Mouse (Mus musculus) heart, embryonic 15.5 days (tissue): Measurements from ENCODE around the gene Cul4a. TPM values are rescaled to one million over a fixed set of nuclear protein-coding genes. Genes with fewer than 3 reads are reported as not detected.

Source experiments
- ATAC-seq: fragments of 200-750 bp; cut with Nextera tagmentation; replicated peaks from 2 replicates; pipeline ENCODE4 v1.8.0; 2017; ENCODE audit warnings: low read depth, moderate TSS enrichment; ENCODE audit not compliant: insufficient number of reproducible peaks, insufficient read depth, low FRiP score
- H3K27ac ChIP-seq: fragments of 300-500 bp; sonication (generic); 2 replicates; pipeline ENCODE4 v1.5.1; 2015; ENCODE audit warnings: mild to moderate bottlenecking, inconsistent platforms
- H3K27me3 ChIP-seq: fragments of 300-500 bp; sonication (generic); 2 replicates; pipeline ENCODE4 v1.6.1; 2015; ENCODE audit warnings: inconsistent platforms
- H3K36me3 ChIP-seq: fragments of 300-500 bp; sonication (generic); 2 replicates; pipeline ENCODE4 v1.6.1; 2015; ENCODE audit warnings: mild to moderate bottlenecking, inconsistent platforms
- H3K4me1 ChIP-seq: fragments of 300-500 bp; sonication (generic); replicated peaks from 2 replicates; pipeline ENCODE4 v1.6.1; 2015; ENCODE audit warnings: inconsistent platforms
- H3K4me2 ChIP-seq: fragments of 300-500 bp; sonication (generic); 2 replicates; pipeline ENCODE4 v1.6.1; 2015; ENCODE audit warnings: inconsistent platforms, mild to moderate bottlenecking, moderate library complexity
- H3K4me3 ChIP-seq: fragments of 300-500 bp; sonication (generic); 2 replicates; pipeline ENCODE4 v1.5.1; 2015; ENCODE audit warnings: mild to moderate bottlenecking, inconsistent platforms
- H3K9ac ChIP-seq: fragments of 300-500 bp; sonication (generic); 2 replicates; pipeline ENCODE4 v1.6.1; 2015; ENCODE audit warnings: mild to moderate bottlenecking, inconsistent platforms
- H3K9me3 ChIP-seq: fragments of 300-500 bp; sonication (generic); replicated peaks from 2 replicates; pipeline ENCODE4 v1.6.1; 2016; ENCODE audit warnings: inconsistent platforms
- WGBS: fragments of 180-500 bp; shearing (Covaris S2); methylation state at CpG from one replicate; pipeline ENCODE4 v1.1.7; 2015; ENCODE audit warnings: mixed read lengths; 5-methylcytosine and 5-hydroxymethylcytosine counted together
- polyA plus RNA-seq: library from polyadenylated mRNA; unstranded; fragments of >200 nt; fragmentation: Nextera tagmentation; extraction: Ambion mirVana; gene quantifications from 2 replicates; pipeline ENCODE4 v1.2.1, GENCODE M21; 2015

The Cul4a gene
- polyA plus RNA-seq, 1 experiment from 2014 or later: 88.5 TPM

- Histone ChIP-seq H3K9me3 (no peaks in the 10 kb centered on the region), H3K9ac (no peak overlapping the region), H3K4me3 (no peak overlapping the region), H3K27me3 (no peaks in the 10 kb centered on the region), H3K4me1 (peaks cover 31% of the 10 kb centered on the region), H3K4me2 (no peak overlapping the region), H3K36me3 (peaks cover 17% of the 10 kb centered on the region), H3K27ac (peak overlapping the region; percentile 76)
- 72% methylated on average over 9 of the region's 9 CpGs for WGBS
- no peak for ATAC-seq
Observed at GRCm38 (mm10) chr8:13180408-13180807, 75.0 kb downstream of the Cul4a start.

GRCm38 (mm10) chr8:13180911-13181690, 75.7 kb downstream of the Cul4a start:
- no peak overlapping the region for H3K4me3 ChIP-seq
- peak; percentile 43; the same call in 1 of the 2 replicates for ATAC-seq
- H3K27me3 ChIP-seq: no peaks in the 10 kb centered on the region
- H3K36me3 ChIP-seq: peaks cover 10% of the 10 kb centered on the region
- H3K27ac ChIP-seq: peak overlapping the region; percentile 76
- 50% methylated on average over 18 of the region's 18 CpGs for WGBS
- H3K4me1 ChIP-seq: peaks cover 31% of the 10 kb centered on the region
- no peaks in the 10 kb centered on the region for H3K9me3 ChIP-seq
- H3K9ac ChIP-seq: 0 out of 2 replicates have a peak overlapping the region, but pooled peaks have one; percentile 28
- no peak overlapping the region for H3K4me2 ChIP-seq

GRCm38 (mm10) chr8:13181691-13181976, 76.2 kb downstream of the Cul4a start:
- H3K4me2 ChIP-seq: no peak overlapping the region
- 27% methylated on average over 2 of the region's 2 CpGs for WGBS
- no peaks in the 10 kb centered on the region for H3K9me3 ChIP-seq
- no peak overlapping the region for H3K9ac ChIP-seq
- H3K36me3 ChIP-seq: peaks cover 5% of the 10 kb centered on the region; the same call in 1 of the 2 replicates
- no peaks in the 10 kb centered on the region for H3K27me3 ChIP-seq
- peak overlapping the region; percentile 76 for H3K27ac ChIP-seq
- H3K4me1 ChIP-seq: peaks cover 31% of the 10 kb centered on the region
- ATAC-seq: no peak
- H3K4me3 ChIP-seq: no peak overlapping the region

GRCm38 (mm10) chr8:13186819-13187218, 81.4 kb downstream of the Cul4a start:
- ATAC-seq: no peak
- Histone ChIP-seq H3K4me2 (no peak overlapping the region), H3K9me3 (no peaks in the 10 kb centered on the region), H3K27me3 (no peaks in the 10 kb centered on the region), H3K9ac (no peak overlapping the region), H3K36me3 (no peaks in the 10 kb centered on the region), H3K27ac (no peak overlapping the region), H3K4me3 (no peak overlapping the region), H3K4me1 (peaks cover 7% of the 10 kb centered on the region)
- WGBS: 82% methylated on average over 8 of the region's 8 CpGs

- no peak overlapping the region for H3K4me2 ChIP-seq
- no peak overlapping the region for H3K9ac ChIP-seq
- H3K4me1 ChIP-seq: peaks cover 3% of the 10 kb centered on the region; the same call in 1 of the 2 replicates
- no peak for ATAC-seq
- H3K27ac ChIP-seq: no peak overlapping the region
- H3K9me3 ChIP-seq: no peaks in the 10 kb centered on the region
- H3K36me3 ChIP-seq: no peaks in the 10 kb centered on the region
- H3K4me3 ChIP-seq: no peak overlapping the region
- no peaks in the 10 kb centered on the region for H3K27me3 ChIP-seq
- 78% methylated on average over 9 of the region's 9 CpGs for WGBS
Observed at GRCm38 (mm10) chr8:13187229-13187628, 81.8 kb downstream of the Cul4a start.

GRCm38 (mm10) chr8:13187638-13188037, 82.2 kb downstream of the Cul4a start:
- WGBS: 74% methylated on average over 7 of the region's 7 CpGs
- ATAC-seq: no peak

GRCm38 (mm10) chr8:13188052-13188555, 82.7 kb downstream of the Cul4a start:
- no peak overlapping the region for H3K27ac ChIP-seq
- H3K9me3 ChIP-seq: no peaks in the 10 kb centered on the region
- H3K4me3 ChIP-seq: no peak overlapping the region
- ATAC-seq: no peak
- no peaks in the 10 kb centered on the region for H3K36me3 ChIP-seq
- no peaks in the 10 kb centered on the region for H3K27me3 ChIP-seq
- no peak overlapping the region for H3K4me2 ChIP-seq
- H3K9ac ChIP-seq: no peak overlapping the region
- H3K4me1 ChIP-seq: no peaks in the 10 kb centered on the region
- WGBS: 86% methylated on average over 13 of the region's 13 CpGs

More at GRCm38 (mm10) chr8:13187638-13188037, 82.2 kb downstream of the Cul4a start:
- no peaks in the 10 kb centered on the region for H3K4me1 ChIP-seq
- H3K4me3 ChIP-seq: no peak overlapping the region
- no peaks in the 10 kb centered on the region for H3K9me3 ChIP-seq
- H3K36me3 ChIP-seq: no peaks in the 10 kb centered on the region
- H3K27ac ChIP-seq: no peak overlapping the region
- no peak overlapping the region for H3K4me2 ChIP-seq
- no peaks in the 10 kb centered on the region for H3K27me3 ChIP-seq
- H3K9ac ChIP-seq: no peak overlapping the region

- Histone ChIP-seq H3K36me3 (no peaks in the 10 kb centered on the region), H3K27me3 (no peaks in the 10 kb centered on the region), H3K27ac (no peak overlapping the region), H3K9me3 (no peaks in the 10 kb centered on the region), H3K9ac (no peak overlapping the region), H3K4me3 (no peak overlapping the region), H3K4me2 (no peak overlapping the region), H3K4me1 (no peaks in the 10 kb centered on the region)
- no peak for ATAC-seq
- 95% methylated on average over 1 of the region's 1 CpGs for WGBS
Observed at GRCm38 (mm10) chr8:13188857-13189256, 83.4 kb downstream of the Cul4a start.

GRCm38 (mm10) chr8:13190235-13190634, 84.8 kb downstream of the Cul4a start:
- H3K27me3 ChIP-seq: no peaks in the 10 kb centered on the region
- H3K4me3 ChIP-seq: no peak overlapping the region
- no peaks in the 10 kb centered on the region for H3K9me3 ChIP-seq
- H3K27ac ChIP-seq: no peak overlapping the region
- no peaks in the 10 kb centered on the region for H3K36me3 ChIP-seq
- no peaks in the 10 kb centered on the region for H3K4me1 ChIP-seq
- H3K4me2 ChIP-seq: no peak overlapping the region
- WGBS: 83% methylated on average over 8 of the region's 8 CpGs
- H3K9ac ChIP-seq: no peak overlapping the region
- ATAC-seq: no peak

- Histone ChIP-seq H3K4me3 (no peak overlapping the region), H3K27ac (no peak overlapping the region), H3K36me3 (no peaks in the 10 kb centered on the region), H3K4me2 (no peak overlapping the region), H3K9me3 (no peaks in the 10 kb centered on the region), H3K4me1 (peaks cover 5% of the 10 kb centered on the region), H3K27me3 (peaks cover 13% of the 10 kb centered on the region), H3K9ac (no peak overlapping the region)
- no peak for ATAC-seq
- WGBS: 51% methylated on average over 10 of the region's 10 CpGs
Observed at GRCm38 (mm10) chr8:13194818-13195217, 89.4 kb downstream of the Cul4a start.

GRCm38 (mm10) chr8:13197493-13197892, 92.1 kb downstream of the Cul4a start:
- ATAC-seq: no peak
- Histone ChIP-seq H3K4me2 (no peak overlapping the region), H3K9ac (no peak overlapping the region), H3K27ac (no peak overlapping the region), H3K9me3 (no peaks in the 10 kb centered on the region), H3K36me3 (no peaks in the 10 kb centered on the region), H3K4me3 (no peak overlapping the region), H3K27me3 (peaks cover 29% of the 10 kb centered on the region), H3K4me1 (peaks cover 18% of the 10 kb centered on the region)
- WGBS: 78% methylated on average over 5 of the region's 5 CpGs
